Mouse (Mus musculus) kidney, postnatal 0 days (tissue): Measurements from ENCODE around the gene Usp12. TPM values are rescaled to one million over a fixed set of nuclear protein-coding genes. Genes with fewer than 3 reads are reported as not detected.
A peak's percentile ranks its signal among the peaks of the same experiment; 100 is the strongest.

Experiments used
- ATAC-seq: fragments of 200-750 bp; cut with Nextera tagmentation; replicated peaks from 2 replicates; pipeline ENCODE4 v1.8.0; 2017; ENCODE audit warnings: low read depth, moderate number of reproducible peaks, moderate TSS enrichment, moderate library complexity; ENCODE audit not compliant: low FRiP score
- DNase-seq: peaks from one replicate; pipeline ENCODE4 v3.0.0-alpha.2; 2016; ENCODE audit warnings: low spot score
- H3K27ac ChIP-seq: fragments of 300-500 bp; sonication (generic); 2 replicates; pipeline ENCODE4 v1.5.1; 2014; ENCODE audit warnings: mild to moderate bottlenecking
- H3K27me3 ChIP-seq: fragments of 300-500 bp; sonication (generic); 2 replicates; pipeline ENCODE4 v1.6.1; 2014; ENCODE audit warnings: low read length, mixed read lengths; ENCODE audit not compliant: insufficient read depth
- H3K36me3 ChIP-seq: fragments of 300-500 bp; sonication (generic); 2 replicates; pipeline ENCODE4 v1.6.1; 2014; ENCODE audit warnings: low read length, mixed read lengths; ENCODE audit not compliant: insufficient read depth
- H3K4me1 ChIP-seq: fragments of 300-500 bp; sonication (generic); replicated peaks from 2 replicates; pipeline ENCODE4 v1.6.1; 2014; ENCODE audit warnings: antibody characterized with exemption, low read length, mixed read lengths; ENCODE audit not compliant: insufficient read depth
- H3K4me2 ChIP-seq: fragments of 300-500 bp; sonication (generic); 2 replicates; pipeline ENCODE4 v1.6.1; 2014; ENCODE audit warnings: mild to moderate bottlenecking, low read length, moderate library complexity, mixed read lengths
- H3K4me3 ChIP-seq: fragments of 300-500 bp; sonication (generic); replicated peaks from 2 replicates; pipeline ENCODE4 v1.5.1; 2014; ENCODE audit warnings: low read depth, low read length
- H3K9ac ChIP-seq: fragments of 300-500 bp; sonication (generic); 2 replicates; pipeline ENCODE4 v1.6.1; 2014; ENCODE audit warnings: low read depth, low read length
- H3K9me3 ChIP-seq: fragments of 300-500 bp; sonication (generic); replicated peaks from 2 replicates; pipeline ENCODE4 v1.6.1; 2016; ENCODE audit warnings: low read length, inconsistent platforms, mixed read lengths
- CTCF ChIP-seq: IDR thresholded peaks from 2 replicates; pipeline ENCODE4 v1.5.1; 2016; ENCODE audit warnings: antibody characterized with exemption, low read depth, mild to moderate bottlenecking, moderate library complexity
- WGBS: fragments of 180-500 bp; shearing (Covaris S2); extraction: QIAGEN DNeasy Blood & Tissue Kit; methylation state at CpG from one replicate; pipeline ENCODE4 v1.1.7; 2014; 5-methylcytosine and 5-hydroxymethylcytosine counted together
- polyA plus RNA-seq: library from polyadenylated mRNA; unstranded; fragments of >200 nt; fragmentation: Nextera tagmentation; extraction: Ambion mirVana; gene quantifications from 2 replicates; pipeline ENCODE4 v1.2.1, GENCODE M21; 2015

Usp12 gene
- polyA plus RNA-seq, 1 experiment from 2014 or later: 18.7 TPM

GRCm38 (mm10) chr5:146838836-146839648, 44.2 kb upstream of the Usp12 start:
- ATAC-seq: no peak

GRCm38 (mm10) chr5:146837967-146838720, 43.3 kb upstream of the Usp12 start:
- Histone ChIP-seq H3K27me3 (no peaks in the 10 kb centered on the region), H3K4me3 (no peak overlapping the region), H3K9me3 (no peaks in the 10 kb centered on the region), H3K9ac (no peak overlapping the region), H3K36me3 (peaks cover 32% of the 10 kb centered on the region), H3K4me1 (no peaks in the 10 kb centered on the region), H3K4me2 (no peak overlapping the region), H3K27ac (no peak overlapping the region)
- DNase-seq: no peak
- WGBS: 58% methylated on average over 7 of the region's 7 CpGs
- no peak for TF ChIP-seq CTCF
- ATAC-seq: no peak

More at GRCm38 (mm10) chr5:146838836-146839648, 44.2 kb upstream of the Usp12 start:
- Histone ChIP-seq H3K36me3 (peaks cover 32% of the 10 kb centered on the region), H3K27ac (no peak overlapping the region), H3K4me1 (no peaks in the 10 kb centered on the region), H3K9ac (no peak overlapping the region), H3K4me3 (no peak overlapping the region), H3K27me3 (no peaks in the 10 kb centered on the region), H3K9me3 (no peaks in the 10 kb centered on the region), H3K4me2 (no peak overlapping the region)
- TF ChIP-seq CTCF: 0 out of 2 replicates have a peak, but pooled peaks have one; percentile 23
- WGBS: 52% methylated on average over 12 of the region's 12 CpGs
- no peak for DNase-seq

- H3K36me3 ChIP-seq: peaks cover 32% of the 10 kb centered on the region
- TF ChIP-seq CTCF: no peak
- DNase-seq (no peak), ATAC-seq (no peak)
- peaks cover 6% of the 10 kb centered on the region; the same call in 1 of the 2 replicates for H3K4me1 ChIP-seq
- no peaks in the 10 kb centered on the region for H3K27me3 ChIP-seq
- H3K27ac ChIP-seq: no peak overlapping the region
- no peaks in the 10 kb centered on the region for H3K9me3 ChIP-seq
- H3K9ac ChIP-seq: no peak overlapping the region
- H3K4me3 ChIP-seq: no peak overlapping the region
- 74% methylated on average over 8 of the region's 8 CpGs for WGBS
- no peak overlapping the region for H3K4me2 ChIP-seq
Observed at GRCm38 (mm10) chr5:146834959-146835358, 40.2 kb upstream of the Usp12 start.

GRCm38 (mm10) chr5:146833673-146834201, 38.9 kb upstream of the Usp12 start:
- Histone ChIP-seq H3K9me3 (no peaks in the 10 kb centered on the region), H3K4me2 (peak overlapping the region; percentile 67), H3K27me3 (no peaks in the 10 kb centered on the region), H3K27ac (peak overlapping the region; percentile 88; the same call in 1 of the 2 replicates), H3K36me3 (peaks cover 32% of the 10 kb centered on the region), H3K4me1 (peaks cover 6% of the 10 kb centered on the region; the same call in 1 of the 2 replicates), H3K9ac (peak overlapping the region; percentile 96), H3K4me3 (peak overlapping the region; percentile 93)
- DNase-seq: no peak
- WGBS: 14% methylated on average over 8 of the region's 8 CpGs
- TF ChIP-seq CTCF: no peak
- no peak for ATAC-seq

- Histone ChIP-seq H3K27ac (peak within 1 kb of the TSS; percentile 88), H3K9me3 (no peaks in the 10 kb centered on the region), H3K4me3 (peak within 1 kb of the TSS; percentile 93), H3K9ac (peak within 1 kb of the TSS; percentile 96), H3K4me2 (peak within 1 kb of the TSS; percentile 67), H3K27me3 (no peaks in the 10 kb centered on the region), H3K36me3 (peaks cover 29% of the 10 kb centered on the region), H3K4me1 (peaks cover 6% of the 10 kb centered on the region; the same call in 1 of the 2 replicates)
- DNase-seq (peak; percentile 95), ATAC-seq (peak; percentile 98)
- no peak for TF ChIP-seq CTCF
- WGBS: 2% methylated on average over 60 of the region's 60 CpGs
Observed at GRCm38 (mm10) chr5:146832769-146833448, 38.1 kb upstream of the Usp12 start, which contains the start of gene Rpl21. Gene Rpl21, plus strand, starts transcription at chr5:146832890.
